Mouse (Mus musculus): ENCODE measurements around the gene Plpp6. TPM values are rescaled to one million over a fixed set of nuclear protein-coding genes. Genes with fewer than 3 reads are reported as not detected.

The Plpp6 gene
- polyA plus RNA-seq (2014; fragmentation: Illumina TruSeq; extraction: RNeasy Lipid Tissue Mini Kit (QIAGEN cat#74804); ENCODE audit: low read depth, low replicate concordance): 13.3 TPM

GRCm38 (mm10) chr19:28963842-28964551 lies at the start of gene Plpp6:
TSS of gene Plpp6 (plus strand) at chr19:28963953.

GRCm38 (mm10) chr19:28967652-28968051 lies 3.9 kb downstream of the Plpp6 start, which contains the start of gene 4430402I18Rik:
TSS of gene 4430402I18Rik (minus strand) at chr19:28967800.

GRCm38 (mm10) chr19:28990194-28990589 lies 26.4 kb downstream of the Plpp6 start, which contains the start of gene Cdc37l1:
TSS of gene Cdc37l1 (plus strand) at chr19:28990352.

Other genes starting within 250 kb of the Plpp6 start
- gene Slc1a1, start 128.9 kb upstream of the Plpp6 start, polyA plus RNA-seq (2014; fragmentation: Illumina TruSeq; extraction: RNeasy Lipid Tissue Mini Kit (QIAGEN cat#74804); ENCODE audit: low read depth, low replicate concordance): 0.20 TPM
- 474 TPM for gene 4430402I18Rik, start 3.8 kb downstream of the Plpp6 start, polyA plus RNA-seq (2014; fragmentation: Illumina TruSeq; extraction: RNeasy Lipid Tissue Mini Kit (QIAGEN cat#74804); ENCODE audit: low read depth, low replicate concordance)
- gene Cdc37l1, start 26.4 kb downstream of the Plpp6 start, polyA plus RNA-seq (2014; fragmentation: Illumina TruSeq; extraction: RNeasy Lipid Tissue Mini Kit (QIAGEN cat#74804); ENCODE audit: low read depth, low replicate concordance): 93.4 TPM
- gene Ak3, start 84.0 kb downstream of the Plpp6 start, polyA plus RNA-seq (2014; fragmentation: Illumina TruSeq; extraction: RNeasy Lipid Tissue Mini Kit (QIAGEN cat#74804); ENCODE audit: low read depth, low replicate concordance): 38.8 TPM
- 1.3 TPM for gene Rcl1, start 137.4 kb downstream of the Plpp6 start, polyA plus RNA-seq (2014; fragmentation: Illumina TruSeq; extraction: RNeasy Lipid Tissue Mini Kit (QIAGEN cat#74804); ENCODE audit: low read depth, low replicate concordance)

All from testis, adult 10 weeks (tissue).